Mouse (Mus musculus) olfactory bulb, adult 2 months (tissue): Measurements from ENCODE around the gene Dus2. TPM values are rescaled to one million over a fixed set of nuclear protein-coding genes. Genes with fewer than 3 reads are reported as not detected.
"Not testable (repeated sequence)": the region's sequence is repeated elsewhere in the genome, so short reads cannot be mapped to it uniquely, and the experiment has no call there.

Source experiments
- H3K27ac ChIP-seq: fragments of 200-500 bp; 2 replicates; pipeline ENCODE4 v1.5.1; 2012; ENCODE audit warnings: low read depth, low read length; ENCODE audit not compliant: insufficient read depth
- H3K4me1 ChIP-seq: fragments of 200-500 bp; 2 replicates; pipeline ENCODE4 v1.6.1; 2012; ENCODE audit warnings: low read length; ENCODE audit not compliant: control insufficient read depth, insufficient read depth
- H3K4me3 ChIP-seq: fragments of 200-500 bp; 2 replicates; pipeline ENCODE4 v1.5.1; 2012; ENCODE audit warnings: mild to moderate bottlenecking, low read depth, low read length, moderate library complexity; ENCODE audit not compliant: insufficient read depth
- CTCF ChIP-seq: fragments of 200-500 bp; IDR thresholded peaks from 2 replicates; pipeline ENCODE4 v1.5.1; 2012; ENCODE audit warnings: low read depth, mild to moderate bottlenecking, low read length, moderate library complexity; ENCODE audit not compliant: insufficient read depth
- POLR2A ChIP-seq: fragments of 200-500 bp; IDR thresholded peaks from 2 replicates; pipeline ENCODE4 v1.6.1; 2012; ENCODE audit warnings: mild to moderate bottlenecking, low read depth, low read length, moderate library complexity; ENCODE audit not compliant: insufficient read depth
- WGBS: fragments of 180-500 bp; shearing (Covaris S2); methylation state at CpG from one replicate; pipeline ENCODE4 v1.1.7; 2018; 5-methylcytosine and 5-hydroxymethylcytosine counted together
- polyA plus RNA-seq: library from polyadenylated mRNA; stranded (reverse); fragments of >200 nt; gene quantifications from 2 replicates; pipeline ENCODE4 v1.2.4, GENCODE M21; 2012; ENCODE audit warnings: low replicate concordance; ENCODE audit not compliant: missing spikeins, insufficient read depth, insufficient read length

Dus2 gene
- polyA plus RNA-seq, 1 experiment, result not detected

- H3K4me1 ChIP-seq, result no peaks in the 10 kb centered on the region
- 91% methylated on average over 1 of the region's 1 CpGs for WGBS
- H3K4me3 ChIP-seq, result no peak overlapping the region
- TF ChIP-seq POLR2A (no peak), CTCF (no peak)
- H3K27ac ChIP-seq, result no peak overlapping the region
Observed at GRCm38 (mm10) chr8:105981146-105981545, 10.0 kb upstream of the Dus2 start.

DNA sequence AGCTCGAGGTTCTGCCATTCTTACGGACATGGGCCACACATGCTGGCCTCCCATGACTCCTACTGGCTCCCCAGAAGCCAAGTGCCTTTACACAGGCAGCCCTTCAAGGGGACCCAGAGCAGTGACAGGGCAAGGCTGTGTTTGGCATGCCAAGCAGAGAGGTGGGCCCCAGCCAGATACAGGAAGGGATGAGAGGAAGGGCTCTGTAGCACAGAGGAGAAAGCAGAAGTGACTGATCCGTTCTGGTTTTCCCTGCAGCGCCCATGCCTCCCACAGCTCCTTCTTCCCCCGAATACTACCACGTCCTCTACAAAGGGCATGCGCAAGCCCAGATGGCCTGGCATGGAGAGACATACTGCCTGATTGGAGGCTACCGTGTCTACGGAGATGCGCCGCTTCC, 7.7 kb upstream of the Dus2 start:
- not testable (repeated sequence) for H3K4me1 ChIP-seq, H3K4me3 ChIP-seq, H3K27ac ChIP-seq
- WGBS, result 78% methylated on average over 11 of the region's 11 CpGs

GRCm38 (mm10) chr8:105988546-105988945, 2.6 kb upstream of the Dus2 start:
- TF ChIP-seq CTCF (no peak), POLR2A (no peak)
- no peak overlapping the region for H3K4me3 ChIP-seq

DNA sequence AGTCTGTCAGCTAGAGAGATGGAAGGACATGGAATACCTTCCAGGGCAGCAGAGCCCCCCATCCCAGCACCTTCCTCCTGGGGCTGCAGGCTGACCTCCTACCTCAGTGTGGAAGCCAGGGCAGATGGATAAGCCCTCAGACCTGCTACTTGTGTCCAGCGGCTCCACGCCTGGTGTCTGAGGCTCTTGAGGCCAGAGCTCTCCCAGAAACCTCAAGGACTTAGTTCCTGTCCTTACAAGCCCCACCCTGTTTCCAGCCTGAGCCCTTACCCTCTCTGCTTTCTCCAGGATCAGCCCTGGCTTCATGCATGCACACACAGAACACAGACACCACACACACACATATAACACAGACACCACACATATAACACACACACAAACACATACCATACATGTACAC, 409 bp downstream of the Dus2 start:
- no peak for TF ChIP-seq POLR2A
- no peak for TF ChIP-seq CTCF
- Histone ChIP-seq H3K27ac (no peak overlapping the region), H3K4me3 (no peak overlapping the region), H3K4me1 (peaks cover 3% of the 10 kb centered on the region)
- 83% methylated on average over 2 of the region's 2 CpGs for WGBS

More at GRCm38 (mm10) chr8:105988546-105988945, 2.6 kb upstream of the Dus2 start:
- no peak overlapping the region for H3K27ac ChIP-seq
- peaks cover 3% of the 10 kb centered on the region for H3K4me1 ChIP-seq
- WGBS, result 73% methylated on average over 11 of the region's 11 CpGs

- TF ChIP-seq CTCF (no peak), POLR2A (no peak)
- whole genome bisulfite sequencing, result 64% methylated on average over 5 of the region's 5 CpGs
Observed at GRCm38 (mm10) chr8:105992499-105992898, 1.4 kb downstream of the Dus2 start.

GRCm38 (mm10) chr8:105993226-105993625, 2.1 kb downstream of the Dus2 start:
- TF ChIP-seq POLR2A (no peak), CTCF (no peak)
- Histone ChIP-seq H3K27ac (no peak overlapping the region), H3K4me1 (peaks cover 3% of the 10 kb centered on the region), H3K4me3 (no peak overlapping the region)
- 51% methylated on average over 4 of the region's 4 CpGs for WGBS

More at GRCm38 (mm10) chr8:105992499-105992898, 1.4 kb downstream of the Dus2 start:
- no peak overlapping the region for H3K27ac ChIP-seq
- peaks cover 3% of the 10 kb centered on the region for H3K4me1 ChIP-seq
- H3K4me3 ChIP-seq, result no peak overlapping the region

DNA sequence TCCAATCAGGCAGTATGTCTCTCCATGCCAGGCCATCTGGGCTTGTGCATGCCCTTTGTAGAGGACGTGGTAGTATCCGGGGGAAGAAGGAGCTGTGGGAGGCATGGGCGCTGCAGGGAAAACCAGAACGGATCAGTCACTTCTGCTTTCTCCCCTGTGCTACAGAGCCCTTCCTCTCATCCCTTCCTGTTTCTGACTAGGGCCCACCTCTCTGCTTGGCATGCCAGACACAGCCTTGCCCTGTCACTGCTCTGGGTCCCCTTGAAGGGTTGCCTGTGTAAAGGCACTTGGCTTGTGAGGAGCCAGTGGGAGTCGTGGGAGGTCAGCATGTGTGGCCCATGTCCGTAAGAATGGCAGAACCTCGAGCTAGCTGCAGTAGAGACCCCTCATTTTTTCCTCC, 5.2 kb downstream of the Dus2 start:
- Histone ChIP-seq H3K4me1 (no peaks in the 10 kb centered on the region), H3K4me3 (no peak overlapping the region), H3K27ac (no peak overlapping the region)
- 67% methylated on average over 7 of the region's 7 CpGs for WGBS
- TF ChIP-seq CTCF (no peak), POLR2A (no peak)

- WGBS, result 82% methylated on average over 2 of the region's 2 CpGs
- no peak overlapping the region for H3K27ac ChIP-seq
- H3K4me1 ChIP-seq, result no peaks in the 10 kb centered on the region
- H3K4me3 ChIP-seq, result no peak overlapping the region
- TF ChIP-seq CTCF (no peak), POLR2A (no peak)
Observed at GRCm38 (mm10) chr8:105998971-105999370, 7.8 kb downstream of the Dus2 start.

DNA sequence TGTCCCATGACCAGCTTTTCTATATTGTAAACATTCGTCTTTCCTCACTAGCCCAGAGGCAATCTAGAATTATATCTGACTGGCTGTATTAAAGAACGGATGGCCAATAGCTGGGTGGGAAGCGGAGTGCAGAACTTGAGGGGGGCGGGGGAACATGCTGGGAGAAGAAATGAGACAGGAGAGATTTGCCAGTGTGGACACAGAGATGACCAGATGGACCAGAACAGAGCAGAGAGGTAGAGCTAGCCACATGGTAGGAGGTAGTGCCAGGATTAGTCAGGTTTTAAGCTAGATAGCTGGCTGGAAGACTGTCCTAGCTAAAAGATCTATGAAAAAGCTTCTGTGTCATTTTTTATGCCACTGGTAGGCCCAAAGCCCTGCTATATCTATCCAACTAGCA, 10.8 kb downstream of the Dus2 start:
- no peak for TF ChIP-seq POLR2A
- no peak for TF ChIP-seq CTCF
- no peaks in the 10 kb centered on the region for H3K4me1 ChIP-seq
- 81% methylated on average over 4 of the region's 4 CpGs for WGBS
- H3K4me3 ChIP-seq, result no peak overlapping the region
- H3K27ac ChIP-seq, result no peak overlapping the region

- H3K4me1 ChIP-seq, result peaks cover 1% of the 10 kb centered on the region
- H3K27ac ChIP-seq, result no peak overlapping the region
- TF ChIP-seq CTCF (no peak), POLR2A (no peak)
- no peak overlapping the region for H3K4me3 ChIP-seq
- WGBS, result 64% methylated on average over 8 of the region's 8 CpGs
Observed at GRCm38 (mm10) chr8:106004538-106005207, 13.5 kb downstream of the Dus2 start.
